Mouse (Mus musculus) mesoderm, embryonic 11.5 days (tissue): ENCODE measurements around the gene D17Wsu92e.

ENCODE experiments used
- DNase-seq: peaks from one replicate; pipeline ENCODE4 v3.0.0-alpha.2; 2012; ENCODE audit warnings: low read depth, low spot score

Gene D17Wsu92e

DNA sequence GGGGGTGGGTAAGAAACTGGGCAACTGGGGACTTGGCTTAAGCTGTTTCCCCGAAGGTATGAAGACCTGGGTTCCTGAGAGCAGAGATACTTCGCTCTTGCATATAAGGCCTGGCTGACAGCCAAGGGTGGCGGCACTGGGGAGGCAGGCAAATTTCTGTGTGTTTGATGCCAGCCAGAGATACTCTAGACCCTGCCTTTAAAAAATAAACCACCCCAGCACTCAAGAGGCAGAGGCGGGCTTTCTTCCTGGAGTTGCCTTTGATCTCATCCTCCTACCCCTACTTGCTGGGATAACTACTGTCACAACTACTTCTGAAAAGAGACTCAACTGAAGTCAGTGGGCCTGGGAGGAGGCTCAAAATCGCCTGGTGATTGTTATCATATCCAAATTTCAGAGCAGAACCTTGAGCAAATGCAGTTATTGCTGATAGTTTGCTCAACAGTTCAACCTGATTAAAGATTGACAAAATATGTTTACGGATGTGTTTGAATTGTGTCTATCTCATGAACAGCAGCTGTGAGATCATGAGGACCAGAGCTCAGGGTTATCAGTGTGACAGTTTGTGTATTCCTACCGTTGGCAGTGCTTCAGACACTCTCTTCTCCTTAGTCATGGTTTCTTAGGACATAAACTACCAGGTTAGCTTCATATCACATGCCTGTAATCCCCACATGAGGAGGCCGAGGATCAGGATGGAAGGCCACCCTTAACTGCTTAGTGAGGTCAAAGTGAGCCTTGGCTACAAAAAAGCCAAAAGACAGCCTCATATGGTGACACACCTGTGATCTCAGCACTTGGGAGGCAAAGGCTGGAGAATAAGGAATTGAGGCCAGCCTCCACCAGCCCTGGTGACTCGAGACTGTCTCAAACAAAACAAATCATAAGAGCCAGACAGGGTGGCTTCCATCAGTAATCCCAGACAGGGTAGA is 1.2 kb upstream of the D17Wsu92e start:
- no peak for DNase-seq

DNA sequence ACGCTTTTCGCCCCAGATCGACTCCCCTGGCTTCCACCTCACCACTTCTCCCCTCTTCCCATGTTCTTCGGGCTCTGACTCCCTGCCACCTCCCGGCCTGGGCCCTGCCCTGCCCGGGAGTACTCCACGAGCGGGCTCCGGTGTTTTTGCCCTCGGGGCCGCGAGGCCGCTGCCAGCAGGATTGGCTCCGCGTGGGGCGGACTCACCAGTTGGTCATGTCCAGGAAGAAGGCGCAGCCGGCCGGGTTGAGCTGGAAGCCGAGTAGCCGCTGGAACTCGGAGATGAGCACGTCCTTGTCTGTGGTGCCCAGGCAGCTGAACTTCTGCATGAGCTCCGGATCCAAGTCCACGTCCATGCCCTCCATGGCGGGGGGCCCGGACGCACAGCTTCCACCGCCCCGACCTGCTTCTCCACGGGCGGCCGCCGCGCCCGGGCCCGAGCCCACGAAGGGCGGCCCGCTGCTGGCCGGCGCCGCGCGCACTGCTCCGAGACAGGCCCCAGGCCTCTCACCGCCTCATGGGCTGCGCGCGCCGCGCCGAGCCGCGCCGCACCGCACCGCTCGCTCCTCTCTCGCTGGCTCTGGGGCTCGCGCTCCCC is 379 bp downstream of the D17Wsu92e start:
- DNase-seq: no peak

DNA sequence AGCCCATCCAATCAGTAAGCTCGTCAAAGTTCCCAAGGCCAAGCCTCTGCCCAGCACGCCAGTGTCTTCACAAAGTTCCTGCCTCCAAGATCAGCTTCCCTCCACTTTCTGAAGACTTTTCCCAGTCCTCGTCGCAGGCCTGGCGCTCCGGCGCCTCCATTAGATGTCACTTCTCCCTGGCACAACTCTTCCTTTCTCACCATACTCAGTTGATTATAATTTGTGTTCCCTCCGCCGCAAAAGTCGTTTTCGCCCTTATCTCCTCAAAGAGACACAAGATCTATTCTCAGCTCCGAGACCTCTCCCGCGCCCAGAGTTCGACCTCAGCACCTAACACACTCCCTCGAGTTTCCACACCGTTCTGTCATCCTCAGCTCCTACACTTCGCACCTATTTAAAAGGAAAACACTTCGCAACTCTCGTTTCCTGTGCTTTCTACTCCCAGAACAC is 902 bp downstream of the D17Wsu92e start:
- DNase-seq: no peak

DNA sequence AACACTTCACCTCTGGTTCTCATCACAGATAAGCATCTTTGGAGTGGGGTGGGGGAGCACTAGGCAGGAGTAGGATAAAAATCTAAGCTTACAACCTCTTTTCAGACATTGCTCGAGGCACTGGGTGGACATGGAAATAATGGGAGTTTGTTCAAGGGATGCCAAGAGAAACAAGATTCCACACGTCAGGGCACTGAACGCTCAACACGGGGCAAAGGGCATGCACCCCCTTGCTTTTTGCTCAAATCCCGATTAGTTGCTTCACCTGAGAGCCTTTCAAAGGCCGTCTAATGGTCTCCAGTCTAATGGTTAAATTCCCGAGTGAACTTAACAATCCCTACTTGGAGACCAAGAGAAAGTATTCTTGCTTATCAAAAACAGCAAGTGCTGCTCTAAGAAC is 1.4 kb downstream of the D17Wsu92e start:
- no peak for DNase-seq

DNA sequence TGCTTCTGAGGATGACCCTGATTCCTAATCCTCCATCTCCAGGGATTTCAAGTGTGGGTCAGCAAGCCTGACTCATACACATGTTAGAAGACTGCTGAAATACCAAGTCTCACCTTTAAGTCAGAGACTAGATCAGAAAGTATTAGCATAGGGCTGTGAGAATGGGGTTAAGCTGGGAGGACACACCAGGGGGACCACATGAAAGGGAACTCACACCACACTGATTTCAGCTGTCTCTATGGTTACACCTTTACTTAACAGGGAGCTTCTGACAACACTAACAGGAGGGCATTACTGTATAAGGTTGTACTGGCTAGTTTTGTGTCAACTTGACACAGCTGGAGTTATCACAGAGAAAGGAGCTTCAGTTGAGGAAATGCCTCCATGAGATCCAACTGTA is 5.8 kb downstream of the D17Wsu92e start:
- no peak for DNase-seq

DNA sequence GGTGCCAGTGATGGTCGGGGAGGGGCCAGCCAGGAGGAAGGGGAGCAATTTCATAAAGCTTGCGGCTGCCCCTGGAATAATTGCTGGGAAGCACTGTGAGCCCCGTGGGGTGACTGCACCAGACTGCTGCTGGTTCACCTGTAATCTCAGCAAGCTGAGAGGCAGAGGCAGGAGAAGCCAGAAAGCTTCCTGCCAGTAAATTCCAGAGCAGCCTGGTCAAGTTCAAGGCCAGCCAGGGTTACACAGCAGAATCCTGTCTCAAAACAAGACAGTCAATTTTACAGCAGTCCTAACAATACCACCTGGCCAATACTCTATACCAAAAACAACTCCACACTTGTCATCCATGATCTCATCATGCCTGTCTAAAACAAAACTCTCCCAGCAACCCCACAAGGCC is 8.5 kb downstream of the D17Wsu92e start:
- DNase-seq: no peak

DNA sequence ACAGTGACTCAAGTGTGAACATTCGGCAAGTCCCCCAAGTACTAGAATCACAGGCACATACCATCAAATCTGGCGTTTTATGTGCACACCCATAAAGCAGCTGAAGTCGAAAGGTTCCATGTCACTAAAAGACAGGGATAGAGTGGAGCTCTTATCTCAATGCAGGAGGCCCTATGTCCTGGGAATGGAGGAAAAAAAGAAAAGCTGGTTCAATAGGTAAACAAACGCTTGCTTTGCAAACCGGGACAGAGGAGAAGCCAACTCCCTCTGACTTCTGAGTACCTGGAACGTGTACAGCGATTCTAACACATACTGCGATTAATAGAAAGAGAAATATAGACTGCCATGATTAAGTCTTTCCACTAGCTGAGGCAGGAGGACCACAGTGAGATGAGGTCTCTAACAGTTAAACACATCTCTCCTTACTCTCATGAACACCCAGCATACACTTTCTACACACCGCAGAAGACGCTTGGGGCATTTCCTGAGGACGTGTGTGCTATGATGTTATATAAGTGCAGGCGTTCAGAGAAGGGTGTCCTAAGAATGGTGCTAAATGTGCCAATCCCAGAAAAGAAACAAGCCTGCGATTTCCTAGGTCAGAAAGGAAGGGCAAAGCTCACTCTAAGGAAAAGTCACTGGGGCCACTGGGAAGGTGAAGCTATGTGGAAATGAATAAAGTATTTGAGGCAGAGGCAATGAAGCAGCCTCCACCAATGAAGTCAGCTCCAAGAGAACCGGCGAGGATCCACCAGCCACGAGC is 9.7 kb downstream of the D17Wsu92e start:
- DNase-seq: no peak

DNA sequence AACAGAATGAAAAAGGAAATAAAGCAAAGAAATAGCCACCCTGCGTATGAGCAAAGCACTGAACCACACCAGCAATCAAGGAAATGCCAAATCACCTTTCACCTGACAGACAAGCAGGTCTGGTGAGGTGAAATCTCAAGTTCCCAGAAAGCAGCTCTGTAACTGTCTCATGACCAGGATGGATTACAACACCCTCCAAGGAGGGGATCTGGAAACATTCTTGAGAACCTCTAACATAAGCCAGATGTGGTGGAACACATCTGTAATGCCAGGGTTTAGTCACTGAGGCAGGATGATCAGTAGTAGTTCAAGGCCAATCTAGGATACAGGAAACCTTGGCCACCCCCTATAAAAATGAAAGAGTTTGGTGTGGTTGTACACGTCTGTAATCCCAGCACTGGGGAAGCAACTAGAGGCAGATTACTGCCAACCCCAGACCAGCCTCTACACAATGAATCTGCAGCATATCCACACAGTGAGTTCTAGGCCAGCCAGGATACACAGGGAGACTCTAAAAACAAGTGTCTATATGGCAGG is 12.8 kb downstream of the D17Wsu92e start:
- no peak for DNase-seq

DNA sequence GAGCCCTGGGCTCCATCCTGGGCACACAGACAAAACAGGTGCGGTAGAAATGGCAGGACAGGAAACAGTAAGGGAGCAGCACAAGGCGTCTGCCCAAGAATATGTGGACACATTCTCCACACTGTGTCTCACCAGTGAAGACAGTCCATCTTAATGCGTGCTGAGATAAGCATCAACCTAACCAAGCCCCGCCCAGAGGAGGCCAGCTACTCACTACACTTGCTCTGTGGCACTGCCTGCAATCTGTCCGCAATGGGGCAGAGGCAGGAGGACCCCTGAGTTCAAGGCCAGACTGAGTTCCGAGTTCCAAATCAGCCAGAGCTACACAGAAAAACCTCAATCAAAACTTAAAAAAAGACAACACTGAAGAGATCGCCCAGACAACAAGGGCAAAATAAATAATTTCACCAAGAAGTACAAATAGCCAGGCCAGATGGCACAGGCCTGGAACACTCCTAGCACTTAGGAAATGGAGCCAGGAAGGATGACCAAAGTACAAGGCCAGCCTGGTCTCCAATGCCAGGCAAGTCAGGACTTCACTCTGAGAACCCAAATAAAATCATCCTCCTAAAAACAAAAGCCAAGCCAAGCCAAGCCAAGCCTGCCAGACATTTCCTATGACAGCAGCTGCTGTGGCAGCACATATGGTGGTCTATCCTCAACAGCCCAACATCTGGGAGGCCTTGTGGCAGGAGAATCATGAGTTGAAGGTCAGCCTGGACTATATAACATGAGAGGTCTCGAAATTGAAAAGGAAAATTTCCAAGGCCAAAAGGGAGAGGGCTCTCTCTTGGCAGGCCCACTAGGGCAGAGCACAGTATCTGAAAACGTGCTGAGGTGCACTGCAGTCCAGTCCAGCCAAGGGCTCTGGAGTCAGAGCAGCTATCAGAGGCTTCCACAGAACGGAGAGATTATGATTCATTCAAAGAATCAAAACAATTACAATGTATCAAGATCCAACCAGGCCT is 15.4 kb downstream of the D17Wsu92e start:
- no peak for DNase-seq

DNA sequence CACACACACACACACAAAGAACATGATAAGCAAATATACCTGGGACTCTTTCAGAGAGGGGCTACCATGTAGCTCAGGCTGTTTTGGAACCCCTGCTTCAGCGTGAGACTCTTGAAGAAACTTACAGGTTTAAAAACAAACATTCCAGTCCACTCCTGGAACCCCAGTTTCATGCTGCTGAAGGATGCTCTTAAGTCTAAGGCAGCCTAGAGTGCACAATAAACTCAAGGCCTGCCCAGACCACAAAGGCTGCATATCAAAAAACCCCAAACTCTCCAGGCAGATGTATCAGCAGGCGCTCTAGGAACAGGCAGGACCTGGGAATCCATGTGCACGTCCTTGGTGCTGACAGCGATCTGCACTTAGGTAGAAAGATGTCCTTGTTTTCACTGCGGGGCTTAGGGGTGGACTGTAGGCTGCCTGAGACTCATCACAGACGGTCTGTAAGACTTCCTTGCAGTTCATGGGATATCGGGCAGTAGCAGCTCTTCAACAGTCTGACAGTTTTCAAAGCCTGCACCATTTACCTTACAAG is 16.2 kb downstream of the D17Wsu92e start:
- no peak for DNase-seq

DNA sequence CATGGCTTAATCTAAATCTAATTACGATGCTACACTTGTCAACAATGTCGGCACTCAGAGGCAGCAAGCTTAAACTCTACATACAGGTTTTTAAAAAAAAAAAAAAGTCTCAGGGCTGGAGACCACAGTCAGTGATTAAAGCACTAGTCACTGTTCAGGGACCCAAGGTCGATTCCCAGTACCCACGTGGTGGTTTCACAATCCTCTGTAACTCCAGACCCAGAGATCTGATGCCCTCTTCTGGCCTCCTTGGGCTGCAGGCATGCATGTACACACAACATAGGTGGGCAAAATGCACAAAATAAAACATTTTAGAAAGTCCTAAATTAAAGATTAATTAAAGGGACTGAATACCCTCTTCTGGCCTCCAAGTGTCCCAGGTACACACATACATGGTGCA is 16.7 kb downstream of the D17Wsu92e start:
- no peak for DNase-seq

DNA sequence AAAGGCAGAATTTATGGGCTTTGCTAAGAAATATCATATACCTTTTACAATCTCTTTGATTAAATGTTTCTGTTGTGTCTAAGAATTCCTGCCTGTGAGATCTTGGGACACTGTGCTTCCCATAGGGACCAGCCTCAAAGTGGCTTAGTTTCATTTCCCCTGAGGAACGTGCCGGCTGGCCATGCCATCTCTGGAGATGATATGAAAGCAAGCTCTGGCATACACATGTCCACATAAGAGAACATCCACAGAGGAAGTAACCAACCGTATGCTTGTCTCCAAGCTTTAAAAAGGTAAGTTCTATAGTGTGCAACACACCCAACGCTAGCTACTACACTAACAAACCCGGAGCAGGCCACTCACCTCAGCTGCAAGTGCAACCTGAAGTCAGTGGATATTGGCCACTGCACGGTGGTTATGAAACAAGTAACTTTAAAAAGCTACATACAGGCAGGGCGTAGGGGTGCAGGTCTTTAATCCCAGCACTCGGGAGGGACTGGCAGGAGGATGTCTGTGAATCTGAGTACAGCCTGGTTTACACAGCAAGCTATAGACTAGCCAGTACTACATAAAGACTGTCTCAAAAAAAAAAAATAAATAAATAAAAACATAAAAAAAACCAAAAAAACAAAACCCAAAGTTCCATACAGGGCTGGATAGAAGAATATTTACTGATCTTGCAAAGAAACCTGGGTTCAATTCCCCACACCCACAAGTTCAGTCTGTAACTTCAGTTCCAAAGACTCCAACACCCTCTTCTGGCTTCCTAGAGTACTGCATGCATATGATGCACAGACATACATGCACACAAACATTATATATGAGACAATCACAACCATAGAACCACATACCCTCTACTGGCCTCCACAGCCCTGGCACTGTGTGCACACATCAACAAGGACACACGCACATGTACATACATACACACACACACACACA is 19.5 kb downstream of the D17Wsu92e start:
- no peak for DNase-seq

DNA sequence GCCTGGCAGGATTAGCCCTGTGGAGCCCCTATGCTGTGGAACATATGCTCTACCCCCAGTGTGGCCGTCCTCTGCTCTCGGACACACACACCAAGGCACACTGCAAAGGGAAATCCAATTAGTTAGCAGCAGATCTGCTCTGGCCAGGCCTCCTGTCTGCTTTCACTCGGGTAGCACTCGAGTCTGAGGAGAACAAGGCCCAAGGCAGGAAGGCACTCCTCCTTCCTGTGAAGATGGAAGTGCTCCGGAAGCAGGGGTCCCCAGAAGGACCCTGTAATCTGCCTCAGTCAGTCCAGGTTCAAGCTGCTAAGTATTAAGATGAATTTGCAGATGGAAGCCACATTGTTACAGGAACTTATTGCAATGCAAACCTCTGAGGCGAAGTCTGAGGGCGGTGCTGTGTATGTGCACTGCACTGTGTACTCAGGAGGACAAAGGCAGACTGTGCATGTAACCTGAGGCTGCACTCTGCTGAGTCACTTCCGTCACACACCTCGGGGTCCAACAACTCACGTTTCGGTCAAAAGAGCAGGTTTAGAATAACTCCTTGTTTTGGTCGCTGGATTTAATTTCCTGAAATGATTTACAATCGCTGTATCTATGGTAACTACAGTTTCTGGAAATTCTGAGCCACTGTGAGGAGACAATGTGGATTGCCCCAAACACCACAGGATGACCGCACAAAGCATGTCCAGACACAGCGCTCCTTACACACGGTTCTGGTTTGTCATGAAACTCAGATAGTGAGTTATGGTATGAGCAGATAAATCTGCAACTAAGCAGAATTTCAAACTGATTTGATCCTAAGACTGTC is 20.5 kb downstream of the D17Wsu92e start:
- DNase-seq: peak; percentile 79

DNA sequence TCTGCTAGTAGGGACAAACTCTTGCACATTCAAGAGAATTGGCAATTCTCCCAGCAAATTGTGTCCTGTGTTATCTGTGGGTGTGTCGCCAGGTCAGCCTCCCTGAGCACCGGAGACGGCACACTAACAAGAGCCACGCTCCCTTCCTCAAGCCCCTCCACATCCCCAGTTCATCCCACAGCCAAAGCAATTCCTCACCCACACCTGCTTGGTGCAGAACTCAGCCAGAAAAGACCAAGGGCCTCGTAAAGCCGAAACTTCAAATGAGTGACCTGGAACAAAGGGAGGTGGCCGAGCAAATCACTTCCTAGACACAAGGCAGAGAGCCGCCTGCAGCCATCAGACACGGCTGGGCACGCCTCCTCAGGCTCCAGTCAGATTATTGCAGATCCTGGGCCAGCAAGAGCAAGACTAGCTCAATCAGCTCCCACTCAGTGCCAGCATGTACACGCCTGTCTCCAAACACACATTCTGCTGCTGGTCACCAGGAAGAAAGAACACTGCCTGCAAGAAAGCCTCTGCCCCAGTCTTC is 23.0 kb downstream of the D17Wsu92e start:
- DNase-seq: peak; percentile 44

DNA sequence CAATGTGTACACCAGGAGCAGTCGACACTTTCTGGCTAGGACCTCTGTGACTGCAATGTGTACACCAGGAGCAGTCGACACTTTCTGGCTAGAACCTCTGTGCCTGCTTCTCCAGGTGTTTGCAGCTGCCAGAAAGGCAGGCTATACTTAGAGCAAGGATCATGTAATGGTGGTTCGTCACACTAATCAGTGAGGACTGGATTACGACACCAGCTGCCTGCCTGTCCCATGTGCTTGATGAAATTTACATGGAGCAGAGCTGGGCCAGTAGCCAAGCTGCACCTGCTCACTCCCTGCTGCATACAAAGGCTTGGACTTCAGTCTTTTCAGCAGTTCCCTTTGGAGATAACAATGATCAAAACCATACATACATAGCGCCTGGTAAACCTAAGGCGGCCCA is 23.7 kb downstream of the D17Wsu92e start:
- peak; percentile 55 for DNase-seq

DNA sequence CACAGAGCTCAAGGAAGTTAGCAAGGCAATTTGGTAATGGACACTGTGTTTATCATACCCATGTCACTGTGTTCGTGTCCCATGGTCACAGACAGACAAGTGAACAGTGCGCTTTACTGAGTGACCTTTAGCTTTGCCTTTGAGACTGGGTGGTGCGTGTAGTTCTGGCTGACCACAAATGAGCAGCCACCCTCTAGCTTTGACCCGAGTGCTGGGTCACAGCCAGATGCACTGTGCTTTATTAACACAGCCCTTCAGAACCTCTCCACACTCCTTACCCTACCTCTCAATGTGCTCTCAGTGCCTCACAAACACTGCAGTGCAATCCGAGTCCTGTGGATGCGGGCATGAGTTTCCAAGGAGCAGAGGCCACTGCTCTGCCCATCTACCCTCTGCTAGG is 27.3 kb downstream of the D17Wsu92e start:
- no peak for DNase-seq

DNA sequence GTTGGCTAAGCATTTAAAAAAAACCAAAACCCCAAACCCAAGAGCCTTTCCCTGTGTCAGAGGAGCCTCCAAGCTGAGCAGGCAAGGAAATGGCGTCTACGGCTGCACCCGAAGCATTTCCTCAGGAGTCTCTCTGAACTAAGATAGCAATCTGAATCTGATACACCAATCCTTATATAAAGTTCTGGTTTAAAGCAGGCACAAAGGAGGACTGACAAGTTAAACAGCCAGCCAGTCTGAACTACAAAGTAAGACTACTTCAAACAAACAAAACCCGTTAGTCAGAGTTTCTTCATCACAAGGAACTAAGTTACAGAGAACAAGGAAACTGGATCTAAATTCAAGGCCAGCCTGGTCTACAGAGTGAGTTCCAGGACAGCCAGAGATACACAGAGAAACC is 27.9 kb downstream of the D17Wsu92e start:
- DNase-seq: no peak

DNA sequence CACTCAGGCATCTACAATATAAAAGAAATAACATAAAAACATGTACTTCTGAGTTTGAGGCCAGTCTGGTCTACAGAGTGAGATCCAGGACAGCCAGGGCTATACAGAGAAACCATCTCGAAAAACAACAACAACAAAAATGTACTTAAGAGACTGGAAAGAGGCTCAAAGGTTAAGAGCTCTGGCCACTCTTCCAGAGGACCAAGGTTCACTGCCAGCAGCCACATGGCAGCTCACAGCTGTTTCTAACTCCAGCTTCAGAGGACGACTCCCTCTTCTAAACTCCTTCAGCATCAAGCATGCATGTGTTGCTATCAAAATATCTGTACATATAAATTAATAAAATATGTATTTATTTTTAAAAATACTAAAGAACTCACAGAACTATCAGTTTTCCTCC is 28.9 kb downstream of the D17Wsu92e start:
- DNase-seq: no peak
